8 mouse cellular contexts compared by ENCODE assay signal in the genomic region with DNA sequence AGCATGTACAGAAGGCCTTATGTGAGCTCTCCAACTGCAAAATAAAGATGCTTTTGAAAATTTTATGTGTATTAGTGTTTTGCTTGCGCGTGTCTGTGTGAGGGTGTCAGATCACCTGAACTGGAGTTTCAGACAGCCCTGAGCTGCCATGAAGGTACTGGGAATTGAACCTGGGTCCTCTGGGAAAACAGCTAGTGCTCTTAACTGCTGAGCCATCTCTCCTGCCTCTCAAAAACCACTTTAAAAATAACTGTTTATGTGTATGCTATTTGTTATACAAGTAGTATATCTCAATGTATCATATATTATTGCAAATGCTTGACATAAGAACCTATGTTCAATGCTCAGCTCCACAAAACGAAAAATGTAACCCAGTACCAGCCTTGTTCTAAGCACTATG. TPM values are rescaled to one million over a fixed set of nuclear protein-coding genes. Genes with fewer than 3 reads are reported as not detected.
DNase-seq lines count a peak whose midpoint lies in the region; ATAC-seq and TF ChIP-seq lines count a peak whose summit lies in the region.

No protein-coding gene starts in this region.

- WGBS in kidney, embryonic 15.5 days: 77% methylated on average over 3 of the region's 3 CpGs
- 80% methylated on average over 3 of the region's 3 CpGs for WGBS in kidney, adult 2 months
- 71% methylated on average over 3 of the region's 3 CpGs for WGBS in embryonic facial prominence, embryonic 13.5 days
- WGBS in hindbrain, embryonic 13.5 days: 76% methylated on average over 3 of the region's 3 CpGs
- 74% methylated on average over 3 of the region's 3 CpGs for WGBS in midbrain, embryonic 12.5 days

- H3K27ac ChIP-seq in kidney, embryonic 15.5 days: no peak overlapping the region
- no peak overlapping the region for H3K27ac ChIP-seq in kidney, adult 2 months (ENCODE audit: insufficient read depth, low read depth, low read length)
- no peak overlapping the region for H3K27ac ChIP-seq in embryonic facial prominence, embryonic 13.5 days
- H3K27ac ChIP-seq in hindbrain, embryonic 13.5 days: no peak overlapping the region
- H3K27ac ChIP-seq in midbrain, embryonic 12.5 days (replicated peaks): no peak overlapping the region

- TF ChIP-seq POLR2A in kidney, adult 2 months (IDR thresholded peaks at IDR 0.05; ENCODE audit: low read depth, low read length): no peak

- ATAC-seq in kidney, embryonic 15.5 days (replicated peaks; ENCODE audit: low FRiP score): no peak
- ATAC-seq in embryonic facial prominence, embryonic 13.5 days (ENCODE audit: insufficient number of reproducible peaks, insufficient read depth, low FRiP score, low TSS enrichment, low read depth): no peak
- no peak for ATAC-seq in hindbrain, embryonic 13.5 days (ENCODE audit: low FRiP score)
- ATAC-seq in midbrain, embryonic 12.5 days (ENCODE audit: low FRiP score, low read depth): no peak

- DNase-seq in kidney, adult 2 months: no peak
- DNase-seq in urinary bladder, adult 2 months (ENCODE audit: low spot score): no peak
- DNase-seq in cerebellum, adult 11 months: no peak
- no peak for DNase-seq in gastrocnemius, postnatal 14 days

- H3K4me3 ChIP-seq in kidney, embryonic 15.5 days (replicated peaks): peak overlapping the region; percentile 79; the same call in 1 of the 2 replicates
- H3K4me3 ChIP-seq in kidney, adult 2 months (ENCODE audit: insufficient read depth, low read depth, low read length): no peak overlapping the region
- peak overlapping the region; percentile 69 for H3K4me3 ChIP-seq in embryonic facial prominence, embryonic 13.5 days
- H3K4me3 ChIP-seq in hindbrain, embryonic 13.5 days: no peak overlapping the region
- 0 out of 2 replicates have a peak overlapping the region, but pooled peaks have one; percentile 79 for H3K4me3 ChIP-seq in midbrain, embryonic 12.5 days

- no peak for TF ChIP-seq CTCF in kidney, adult 2 months (conservative IDR thresholded peaks at IDR 0.05; ENCODE audit: insufficient read depth, insufficient read length, low read depth, low read length)

- intact Hi-C loops in gastrocnemius, postnatal 14 days (cut with DNase I; ENCODE audit: low total_unique reads): loop anchor here (5.0 kb wide), 1 partner anchor 141 kb away; no protein-coding TSS in a partner anchor

- no peaks in the 10 kb centered on the region for H3K9me3 ChIP-seq in kidney, embryonic 15.5 days (replicated peaks)
- no peaks in the 10 kb centered on the region for H3K9me3 ChIP-seq in embryonic facial prominence, embryonic 13.5 days
- no peaks in the 10 kb centered on the region for H3K9me3 ChIP-seq in hindbrain, embryonic 13.5 days
- H3K9me3 ChIP-seq in midbrain, embryonic 12.5 days: no peaks in the 10 kb centered on the region

- no peaks in the 10 kb centered on the region for H3K27me3 ChIP-seq in kidney, embryonic 15.5 days
- H3K27me3 ChIP-seq in kidney, adult 2 months (replicated peaks; ENCODE audit: control insufficient read depth, insufficient read depth, low read length): no peaks in the 10 kb centered on the region
- no peaks in the 10 kb centered on the region for H3K27me3 ChIP-seq in embryonic facial prominence, embryonic 13.5 days
- no peaks in the 10 kb centered on the region for H3K27me3 ChIP-seq in hindbrain, embryonic 13.5 days
- H3K27me3 ChIP-seq in midbrain, embryonic 12.5 days: no peaks in the 10 kb centered on the region

- peaks cover 19% of the 10 kb centered on the region for H3K4me1 ChIP-seq in kidney, embryonic 15.5 days
- H3K4me1 ChIP-seq in kidney, adult 2 months (ENCODE audit: control insufficient read depth, insufficient read depth, low read length): peaks cover 12% of the 10 kb centered on the region
- peaks cover 17% of the 10 kb centered on the region for H3K4me1 ChIP-seq in embryonic facial prominence, embryonic 13.5 days
- peaks cover 44% of the 10 kb centered on the region for H3K4me1 ChIP-seq in hindbrain, embryonic 13.5 days (replicated peaks)
- peaks cover 23% of the 10 kb centered on the region for H3K4me1 ChIP-seq in midbrain, embryonic 12.5 days

- peaks cover 34% of the 10 kb centered on the region for H3K36me3 ChIP-seq in kidney, embryonic 15.5 days
- H3K36me3 ChIP-seq in kidney, adult 2 months (ENCODE audit: control insufficient read depth, insufficient read depth, low read length): peaks cover 4% of the 10 kb centered on the region; the same call in 1 of the 2 replicates
- peaks cover 31% of the 10 kb centered on the region for H3K36me3 ChIP-seq in embryonic facial prominence, embryonic 13.5 days
- peaks cover 27% of the 10 kb centered on the region for H3K36me3 ChIP-seq in hindbrain, embryonic 13.5 days
- H3K36me3 ChIP-seq in midbrain, embryonic 12.5 days: peaks cover 28% of the 10 kb centered on the region

- H3K9ac ChIP-seq in kidney, embryonic 15.5 days: no peak overlapping the region
- no peak overlapping the region for H3K9ac ChIP-seq in embryonic facial prominence, embryonic 13.5 days
- H3K9ac ChIP-seq in hindbrain, embryonic 13.5 days: no peak overlapping the region
- peak overlapping the region; percentile 29; the same call in 1 of the 2 replicates for H3K9ac ChIP-seq in midbrain, embryonic 12.5 days (replicated peaks)

- H3K4me2 ChIP-seq in kidney, embryonic 15.5 days: peak overlapping the region; percentile 66
- H3K4me2 ChIP-seq in embryonic facial prominence, embryonic 13.5 days: peak overlapping the region; percentile 89
- H3K4me2 ChIP-seq in hindbrain, embryonic 13.5 days: peak overlapping the region; percentile 59
- peak overlapping the region; percentile 59; the same call in 1 of the 2 replicates for H3K4me2 ChIP-seq in midbrain, embryonic 12.5 days (replicated peaks)

RNA-seq across cellular contexts. Expression of a gene that starts 0.9 kb away (rescaled TPM):
- 109 and 128 TPM in 2 replicates for polyA plus RNA-seq in kidney, embryonic 15.5 days (2015; fragmentation: Nextera tagmentation; extraction: Ambion mirVana)
- 71.5 and 96.4 TPM in 2 replicates for polyA plus RNA-seq in kidney, adult 2 months (2012; rRNA removed)
- polyA plus RNA-seq in embryonic facial prominence, embryonic 13.5 days (2015; fragmentation: Nextera tagmentation; extraction: Ambion mirVana): 110 and 113 TPM in 2 replicates
- polyA plus RNA-seq in hindbrain, embryonic 13.5 days (2015; fragmentation: Nextera tagmentation; extraction: Ambion mirVana): 148 and 156 TPM in 2 replicates
- polyA plus RNA-seq in midbrain, embryonic 12.5 days (2016; fragmentation: Nextera tagmentation; extraction: Ambion mirVana): 131 and 133 TPM in 2 replicates
- polyA plus RNA-seq in urinary bladder, adult 2 months (2012; rRNA removed): 149 and 154 TPM in 2 replicates
- total RNA-seq in gastrocnemius, postnatal 14 days (2021): 10 to 100 TPM; 20.8 to 28.0 TPM

RNA-seq across cellular contexts. Expression of a gene that starts 30.2 kb away (rescaled TPM):
- polyA plus RNA-seq in kidney, embryonic 15.5 days (2015; fragmentation: Nextera tagmentation; extraction: Ambion mirVana): 117 and 119 TPM in 2 replicates
- 36.9 and 48.0 TPM in 2 replicates for polyA plus RNA-seq in kidney, adult 2 months (2012; rRNA removed)
- 120 and 123 TPM in 2 replicates for polyA plus RNA-seq in embryonic facial prominence, embryonic 13.5 days (2015; fragmentation: Nextera tagmentation; extraction: Ambion mirVana)
- 109 TPM in 2 replicates for polyA plus RNA-seq in hindbrain, embryonic 13.5 days (2015; fragmentation: Nextera tagmentation; extraction: Ambion mirVana)
- 140 and 151 TPM in 2 replicates for polyA plus RNA-seq in midbrain, embryonic 12.5 days (2016; fragmentation: Nextera tagmentation; extraction: Ambion mirVana)
- 70.9 and 76.2 TPM in 2 replicates for polyA plus RNA-seq in urinary bladder, adult 2 months (2012; rRNA removed)
- total RNA-seq in gastrocnemius, postnatal 14 days (2021): 10 to 100 TPM; 29.3 to 30.5 TPM

RNA-seq across cellular contexts. Expression of a gene that starts 38.0 kb away (rescaled TPM):
- polyA plus RNA-seq in kidney, embryonic 15.5 days (2015; fragmentation: Nextera tagmentation; extraction: Ambion mirVana): 25.6 and 26.5 TPM in 2 replicates
- polyA plus RNA-seq in kidney, adult 2 months (2012; rRNA removed): 30.9 and 34.6 TPM in 2 replicates
- 25.3 and 28.7 TPM in 2 replicates for polyA plus RNA-seq in embryonic facial prominence, embryonic 13.5 days (2015; fragmentation: Nextera tagmentation; extraction: Ambion mirVana)
- 35.3 and 35.9 TPM in 2 replicates for polyA plus RNA-seq in hindbrain, embryonic 13.5 days (2015; fragmentation: Nextera tagmentation; extraction: Ambion mirVana)
- 47.2 and 50.2 TPM in 2 replicates for polyA plus RNA-seq in midbrain, embryonic 12.5 days (2016; fragmentation: Nextera tagmentation; extraction: Ambion mirVana)
- polyA plus RNA-seq in urinary bladder, adult 2 months (2012; rRNA removed): 28.3 and 34.2 TPM in 2 replicates
- 10 to 100 TPM; 14.3 to 15.3 TPM for total RNA-seq in gastrocnemius, postnatal 14 days (2021)

RNA-seq across cellular contexts. Expression of a gene that starts 52.1 kb away (rescaled TPM):
- polyA plus RNA-seq in kidney, embryonic 15.5 days (2015; fragmentation: Nextera tagmentation; extraction: Ambion mirVana): 0.33 and 0.95 TPM in 2 replicates
- 1.2 and 8.7 TPM in 2 replicates for polyA plus RNA-seq in kidney, adult 2 months (2012; rRNA removed)
- polyA plus RNA-seq in embryonic facial prominence, embryonic 13.5 days (2015; fragmentation: Nextera tagmentation; extraction: Ambion mirVana): 1.2 and 1.5 TPM in 2 replicates
- polyA plus RNA-seq in hindbrain, embryonic 13.5 days (2015; fragmentation: Nextera tagmentation; extraction: Ambion mirVana): 0.62 and 0.83 TPM in 2 replicates
- 0.59 and 1.1 TPM in 2 replicates for polyA plus RNA-seq in midbrain, embryonic 12.5 days (2016; fragmentation: Nextera tagmentation; extraction: Ambion mirVana)
- 2.6 and 3.5 TPM in 2 replicates for polyA plus RNA-seq in urinary bladder, adult 2 months (2012; rRNA removed)
- total RNA-seq in gastrocnemius, postnatal 14 days (2021): under 1 TPM in 1 of 2 experiments, not detected in 1; 0.14 TPM

Comparison
In these comparisons a context has a peak if more than half of its experiments do, and no peak if none do; other contexts are left out.
1. H3K4me3 ChIP-seq: peak in kidney, embryonic 15.5 days (single experiment), embryonic facial prominence, embryonic 13.5 days (single experiment) and midbrain, embryonic 12.5 days (single experiment); none in kidney, adult 2 months (single experiment) and hindbrain, embryonic 13.5 days (single experiment).
2. Peak in every context shown above with its lines, with median percentiles within 50 percentile points of each other: H3K4me2 ChIP-seq.